15 mouse cellular contexts compared by ENCODE assay signal in genomic region chr19:47018330-47018729, GRCm38 (mm10). TPM values are rescaled to one million over a fixed set of nuclear protein-coding genes. Genes with fewer than 3 reads are reported as not detected.
A peak's percentile ranks its signal among the peaks of the same experiment; 100 is the strongest.
DNase-seq lines count a peak whose midpoint lies in the region; ATAC-seq lines count a peak whose summit lies in the region.
"Had no signal": no experiment of that assay in that cellular context is flagged by ENCODE, and none has a peak within 500 bp of the region (broad histone marks: within the 10 kb centered on the region; RNA-seq: fewer than 3 reads in every experiment).

No protein-coding gene starts in this region.

- H3K36me3 ChIP-seq in embryonic facial prominence, embryonic 10.5 days (replicated peaks) = no peaks in the 10 kb centered on the region
- peaks cover 16% of the 10 kb centered on the region for H3K36me3 ChIP-seq in forebrain, embryonic 13.5 days (ENCODE audit: poor library complexity, severe bottlenecking)
- peaks cover 22% of the 10 kb centered on the region for H3K36me3 ChIP-seq in hindbrain, embryonic 16.5 days (ENCODE audit: control insufficient read depth, insufficient read depth, low read length)
- H3K36me3 ChIP-seq in neural tube, embryonic 13.5 days = peaks cover 33% of the 10 kb centered on the region
- H3K36me3 ChIP-seq: stomach, embryonic 15.5 days had no signal

- peak overlapping the region; percentile 29; the same call in 1 of the 2 replicates for H3K4me3 ChIP-seq in embryonic facial prominence, embryonic 10.5 days
- peak overlapping the region; percentile 64 for H3K4me3 ChIP-seq in forebrain, embryonic 13.5 days
- peak overlapping the region; percentile 50 for H3K4me3 ChIP-seq in hindbrain, embryonic 16.5 days (ENCODE audit: low read length)
- peak overlapping the region; percentile 87 for H3K4me3 ChIP-seq in neural tube, embryonic 13.5 days
- H3K4me3 ChIP-seq: stomach, embryonic 15.5 days had no signal

- peak overlapping the region; percentile 66 for H3K9ac ChIP-seq in forebrain, embryonic 13.5 days
- H3K9ac ChIP-seq in hindbrain, embryonic 16.5 days (ENCODE audit: low read depth, low read length) = peak overlapping the region; percentile 69
- peak overlapping the region; percentile 96 for H3K9ac ChIP-seq in neural tube, embryonic 13.5 days
- H3K9ac ChIP-seq: stomach, embryonic 15.5 days had no signal

- no peaks in the 10 kb centered on the region for H3K9me3 ChIP-seq in embryonic facial prominence, embryonic 10.5 days
- H3K9me3 ChIP-seq in forebrain, embryonic 13.5 days (replicated peaks) = no peaks in the 10 kb centered on the region
- H3K9me3 ChIP-seq in hindbrain, embryonic 16.5 days (ENCODE audit: control insufficient read depth, low read length) = no peaks in the 10 kb centered on the region
- no peaks in the 10 kb centered on the region for H3K9me3 ChIP-seq in neural tube, embryonic 13.5 days
- H3K9me3 ChIP-seq: stomach, embryonic 15.5 days had no signal

- peaks cover 28% of the 10 kb centered on the region for H3K4me1 ChIP-seq in embryonic facial prominence, embryonic 10.5 days
- H3K4me1 ChIP-seq in forebrain, embryonic 13.5 days = peaks cover 21% of the 10 kb centered on the region
- peaks cover 9% of the 10 kb centered on the region for H3K4me1 ChIP-seq in hindbrain, embryonic 16.5 days (ENCODE audit: control insufficient read depth, insufficient read depth, low read depth, low read length)
- H3K4me1 ChIP-seq in neural tube, embryonic 13.5 days (replicated peaks) = peaks cover 37% of the 10 kb centered on the region

- peaks cover 61% of the 10 kb centered on the region for H3K27me3 ChIP-seq in embryonic facial prominence, embryonic 10.5 days (replicated peaks; ENCODE audit: low read depth, poor library complexity, severe bottlenecking)
- H3K27me3 ChIP-seq in forebrain, embryonic 13.5 days = peaks cover 46% of the 10 kb centered on the region
- peaks cover 2% of the 10 kb centered on the region for H3K27me3 ChIP-seq in hindbrain, embryonic 16.5 days (replicated peaks; ENCODE audit: control insufficient read depth, insufficient read depth, low read length)
- H3K27me3 ChIP-seq in neural tube, embryonic 13.5 days = peaks cover 27% of the 10 kb centered on the region
- H3K27me3 ChIP-seq: CH12.LX had no signal

- H3K27ac ChIP-seq in embryonic facial prominence, embryonic 10.5 days (replicated peaks) = no peak overlapping the region
- H3K27ac ChIP-seq in forebrain, embryonic 13.5 days = peak overlapping the region; percentile 73; the same call in 1 of the 2 replicates
- peak overlapping the region; percentile 71 for H3K27ac ChIP-seq in hindbrain, embryonic 16.5 days (ENCODE audit: low read depth, low read length)
- peak overlapping the region; percentile 97 for H3K27ac ChIP-seq in neural tube, embryonic 13.5 days (replicated peaks)
- H3K27ac ChIP-seq: stomach, embryonic 15.5 days had no signal

- DNase-seq in embryonic facial prominence, embryonic 10.5 days (ENCODE audit: low spot score) = no peak
- DNase-seq in urinary bladder, postnatal 10 days (ENCODE audit: low spot score) = no peak
- no peak for DNase-seq in yolk sac, embryonic 10.5 days (ENCODE audit: low spot score)
- no peak for DNase-seq in frontal cortex, postnatal 25 days (ENCODE audit: low spot score in 2 of 2)
- DNase-seq: adrenal gland, postnatal 36 days; cerebellum, adult 11 months; lung, postnatal 10 days; thymus, postnatal 14 days had no signal

- H3K4me2 ChIP-seq in forebrain, embryonic 13.5 days = peak overlapping the region; percentile 61
- peak overlapping the region; percentile 69 for H3K4me2 ChIP-seq in hindbrain, embryonic 16.5 days (ENCODE audit: low read length)
- H3K4me2 ChIP-seq in neural tube, embryonic 13.5 days = peak overlapping the region; percentile 92
- H3K4me2 ChIP-seq: stomach, embryonic 15.5 days had no signal

- no peak for ATAC-seq in forebrain, embryonic 13.5 days
- no peak for ATAC-seq in hindbrain, embryonic 16.5 days
- ATAC-seq in neural tube, embryonic 13.5 days (ENCODE audit: low read depth) = no peak
- ATAC-seq: intestine, embryonic 16.5 days had no signal

- WGBS in embryonic facial prominence, embryonic 10.5 days = 31% methylated on average over 2 of the region's 2 CpGs
- 21% methylated on average over 2 of the region's 2 CpGs for WGBS in forebrain, embryonic 13.5 days
- 12% methylated on average over 2 of the region's 2 CpGs for WGBS in hindbrain, embryonic 16.5 days
- 5% methylated on average over 2 of the region's 2 CpGs for WGBS in neural tube, embryonic 13.5 days

RNA-seq across cellular contexts. Expression of gene Nt5c2, which starts 3.4 kb away (rescaled TPM):
- 73.7 and 74.1 TPM in 2 replicates for polyA plus RNA-seq in embryonic facial prominence, embryonic 10.5 days (2016; fragmentation: Nextera tagmentation; extraction: Ambion mirVana)
- polyA plus RNA-seq in forebrain, embryonic 13.5 days (2015; fragmentation: Nextera tagmentation; extraction: Ambion mirVana) = 68.8 and 83.9 TPM in 2 replicates
- 77.6 and 80.6 TPM in 2 replicates for polyA plus RNA-seq in hindbrain, embryonic 16.5 days (2015; fragmentation: Nextera tagmentation; extraction: Ambion mirVana)
- 81.7 and 85.0 TPM in 2 replicates for polyA plus RNA-seq in neural tube, embryonic 13.5 days (2015; fragmentation: Nextera tagmentation; extraction: Ambion mirVana)

RNA-seq across cellular contexts. Expression of gene Ina, which starts 3.8 kb away (rescaled TPM):
- polyA plus RNA-seq in embryonic facial prominence, embryonic 10.5 days (2016; fragmentation: Nextera tagmentation; extraction: Ambion mirVana) = 24.3 and 28.3 TPM in 2 replicates
- polyA plus RNA-seq in forebrain, embryonic 13.5 days (2015; fragmentation: Nextera tagmentation; extraction: Ambion mirVana) = 206 and 221 TPM in 2 replicates
- 413 and 454 TPM in 2 replicates for polyA plus RNA-seq in hindbrain, embryonic 16.5 days (2015; fragmentation: Nextera tagmentation; extraction: Ambion mirVana)
- 680 and 687 TPM in 2 replicates for polyA plus RNA-seq in neural tube, embryonic 13.5 days (2015; fragmentation: Nextera tagmentation; extraction: Ambion mirVana)
- polyA plus RNA-seq: liver, adult 2 months had no signal

RNA-seq across cellular contexts. Expression of gene Pcgf6, which starts 32.4 kb away (rescaled TPM):
- 36.1 and 36.5 TPM in 2 replicates for polyA plus RNA-seq in embryonic facial prominence, embryonic 10.5 days (2016; fragmentation: Nextera tagmentation; extraction: Ambion mirVana)
- 26.8 and 30.6 TPM in 2 replicates for polyA plus RNA-seq in forebrain, embryonic 13.5 days (2015; fragmentation: Nextera tagmentation; extraction: Ambion mirVana)
- polyA plus RNA-seq in hindbrain, embryonic 16.5 days (2015; fragmentation: Nextera tagmentation; extraction: Ambion mirVana) = 26.8 and 30.2 TPM in 2 replicates
- polyA plus RNA-seq in neural tube, embryonic 13.5 days (2015; fragmentation: Nextera tagmentation; extraction: Ambion mirVana) = 26.9 and 29.1 TPM in 2 replicates

RNA-seq across cellular contexts. Expression of gene Taf5, which starts 49.2 kb away (rescaled TPM):
- polyA plus RNA-seq in embryonic facial prominence, embryonic 10.5 days (2016; fragmentation: Nextera tagmentation; extraction: Ambion mirVana) = 7.2 and 7.5 TPM in 2 replicates
- polyA plus RNA-seq in forebrain, embryonic 13.5 days (2015; fragmentation: Nextera tagmentation; extraction: Ambion mirVana) = 6.9 and 7.0 TPM in 2 replicates
- polyA plus RNA-seq in hindbrain, embryonic 16.5 days (2015; fragmentation: Nextera tagmentation; extraction: Ambion mirVana) = 4.4 and 4.9 TPM in 2 replicates
- polyA plus RNA-seq in neural tube, embryonic 13.5 days (2015; fragmentation: Nextera tagmentation; extraction: Ambion mirVana) = 6.8 and 7.2 TPM in 2 replicates

Comparison
In these comparisons a context has a peak if more than half of its experiments do, and no peak if none do; other contexts are left out.
1. H3K4me3 ChIP-seq: peak in every context shown above with its lines; median percentile 87 in neural tube, embryonic 13.5 days; 64 in forebrain, embryonic 13.5 days; 50 in hindbrain, embryonic 16.5 days; 29 in embryonic facial prominence, embryonic 10.5 days.